Mouse (Mus musculus) hindbrain, embryonic 13.5 days (tissue): ENCODE data around the gene Slc24a2. TPM values are rescaled to one million over a fixed set of nuclear protein-coding genes. Genes with fewer than 3 reads are reported as not detected.

ENCODE experiments used
- ATAC-seq: fragments of 200-750 bp; cut with Nextera tagmentation; 2 replicates; pipeline ENCODE4 v1.8.0; 2017; ENCODE audit warnings: moderate TSS enrichment; ENCODE audit not compliant: low FRiP score
- H3K27ac ChIP-seq: fragments of 300-500 bp; sonication (generic); 2 replicates; pipeline ENCODE4 v1.5.1; 2015; ENCODE audit warnings: inconsistent platforms, mild to moderate bottlenecking, moderate library complexity
- H3K27me3 ChIP-seq: fragments of 300-500 bp; sonication (generic); 2 replicates; pipeline ENCODE4 v1.6.1; 2015; ENCODE audit warnings: mild to moderate bottlenecking, inconsistent platforms
- H3K36me3 ChIP-seq: fragments of 300-500 bp; sonication (generic); 2 replicates; pipeline ENCODE4 v1.6.1; 2015; ENCODE audit warnings: mild to moderate bottlenecking, inconsistent platforms
- H3K4me1 ChIP-seq: fragments of 300-500 bp; sonication (generic); replicated peaks from 2 replicates; pipeline ENCODE4 v1.6.1; 2015; ENCODE audit warnings: inconsistent platforms
- H3K4me2 ChIP-seq: fragments of 300-500 bp; sonication (generic); 2 replicates; pipeline ENCODE4 v1.6.1; 2015; ENCODE audit warnings: inconsistent platforms, mild to moderate bottlenecking, moderate library complexity
- H3K4me3 ChIP-seq: fragments of 300-500 bp; sonication (generic); 2 replicates; pipeline ENCODE4 v1.5.1; 2015; ENCODE audit warnings: mild to moderate bottlenecking, inconsistent platforms
- H3K9ac ChIP-seq: fragments of 300-500 bp; sonication (generic); 2 replicates; pipeline ENCODE4 v1.6.1; 2015; ENCODE audit warnings: mild to moderate bottlenecking, inconsistent platforms
- H3K9me3 ChIP-seq: fragments of 300-500 bp; sonication (generic); 2 replicates; pipeline ENCODE4 v1.6.1; 2016; ENCODE audit warnings: inconsistent platforms
- WGBS: fragments of 180-500 bp; shearing (Covaris S2); methylation state at CpG from one replicate; pipeline ENCODE4 v1.1.7; 2015; 5-methylcytosine and 5-hydroxymethylcytosine counted together
- polyA plus RNA-seq: library from polyadenylated mRNA; unstranded; fragments of >200 nt; fragmentation: Nextera tagmentation; extraction: Ambion mirVana; gene quantifications from 2 replicates; pipeline ENCODE4 v1.2.1, GENCODE M21; 2015

Gene Slc24a2
- polyA plus RNA-seq, 1 experiment from 2014 or later, result 2.7 TPM

DNA sequence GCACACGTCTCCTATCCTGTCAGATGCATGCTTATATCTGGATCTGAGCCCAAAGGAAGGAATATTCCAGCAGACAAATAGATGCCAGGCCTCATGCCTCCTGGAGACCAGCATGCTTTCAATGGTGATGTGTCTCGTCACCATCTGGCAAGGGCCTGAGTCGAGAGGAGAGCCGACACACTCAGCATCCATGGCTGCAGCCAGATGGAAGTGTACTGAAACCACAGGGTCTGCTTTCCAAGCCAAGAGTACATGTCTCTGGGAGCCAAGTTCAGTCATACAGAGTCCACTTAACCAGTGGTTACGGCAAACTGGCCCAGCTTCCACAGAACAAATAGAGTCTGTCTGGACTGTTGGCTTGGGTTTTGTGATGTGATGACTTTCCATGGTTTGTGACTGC lies 134.1 kb downstream of the Slc24a2 start:
- Histone ChIP-seq H3K4me1 (no peaks in the 10 kb centered on the region), H3K9me3 (no peaks in the 10 kb centered on the region), H3K27ac (no peak overlapping the region), H3K36me3 (no peaks in the 10 kb centered on the region), H3K9ac (no peak overlapping the region), H3K27me3 (no peaks in the 10 kb centered on the region), H3K4me3 (no peak overlapping the region), H3K4me2 (no peak overlapping the region)
- no peak for ATAC-seq
- 80% methylated on average over 5 of the region's 5 CpGs for WGBS

DNA sequence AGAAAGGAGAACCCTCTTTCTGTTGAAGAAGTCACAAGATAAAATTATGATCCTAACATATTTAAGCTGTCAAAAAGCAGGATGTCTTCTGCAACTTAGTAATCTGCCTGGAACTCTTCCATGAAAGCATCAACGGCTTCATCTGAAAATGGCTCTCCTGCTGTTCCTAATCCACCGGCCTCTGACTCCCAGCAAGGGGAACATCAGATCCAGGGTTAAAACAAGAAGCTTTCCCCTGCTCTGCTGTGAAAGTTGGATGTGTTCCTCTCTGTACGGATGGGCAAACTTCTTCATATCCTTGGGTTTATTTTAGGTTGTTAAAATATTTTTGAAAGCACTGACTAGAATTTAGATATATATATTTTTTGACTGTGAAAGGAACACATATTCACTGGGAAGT lies 136.7 kb downstream of the Slc24a2 start:
- H3K27ac ChIP-seq, result no peak overlapping the region
- H3K27me3 ChIP-seq, result no peaks in the 10 kb centered on the region
- H3K4me2 ChIP-seq, result no peak overlapping the region
- H3K4me3 ChIP-seq, result no peak overlapping the region
- H3K4me1 ChIP-seq, result no peaks in the 10 kb centered on the region; the same call in 1 of the 2 replicates
- H3K9ac ChIP-seq, result no peak overlapping the region
- no peaks in the 10 kb centered on the region for H3K9me3 ChIP-seq
- no peaks in the 10 kb centered on the region for H3K36me3 ChIP-seq
- 86% methylated on average over 3 of the region's 3 CpGs for WGBS
- no peak for ATAC-seq

DNA sequence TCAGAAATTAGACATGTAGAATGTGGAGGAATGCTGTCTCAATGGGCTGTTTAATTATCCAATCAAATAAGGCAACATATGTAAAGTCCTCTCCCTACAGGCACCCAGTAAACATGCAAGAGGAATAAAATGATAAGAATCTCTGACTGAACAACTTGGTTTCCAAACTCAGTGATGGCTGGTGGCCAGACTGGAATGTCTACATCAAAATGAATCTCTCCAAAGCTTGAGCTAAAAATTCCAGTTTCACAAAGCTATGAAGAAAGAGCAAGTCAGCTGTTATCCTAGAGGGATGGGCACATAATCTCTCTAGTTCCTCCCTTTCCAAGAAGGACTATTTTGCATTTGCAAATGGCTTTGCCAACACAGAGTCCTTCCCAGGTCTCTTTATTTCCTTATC lies 139.4 kb downstream of the Slc24a2 start:
- no peaks in the 10 kb centered on the region for H3K27me3 ChIP-seq

DNA sequence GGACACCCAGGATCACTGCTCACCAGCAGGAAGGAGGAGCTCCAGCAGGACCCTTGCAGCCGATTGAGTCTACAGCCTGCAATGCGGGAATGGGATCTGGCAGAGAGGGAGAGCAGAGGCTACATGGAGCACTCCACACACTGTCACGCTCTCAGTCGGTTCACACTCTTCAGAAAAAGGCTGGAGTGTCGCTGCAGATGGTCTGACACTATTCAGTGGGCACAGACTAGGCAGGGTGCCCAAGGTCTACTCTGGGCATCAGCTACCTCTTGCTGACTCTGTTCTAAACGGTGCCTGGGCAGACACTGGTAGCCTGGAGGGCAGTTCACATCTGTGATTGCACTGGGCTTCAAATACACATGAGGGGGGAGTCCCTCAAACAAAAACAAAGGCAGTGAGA lies 141.6 kb downstream of the Slc24a2 start:
- Histone ChIP-seq H3K36me3 (no peaks in the 10 kb centered on the region), H3K27me3 (no peaks in the 10 kb centered on the region), H3K4me1 (peaks cover 3% of the 10 kb centered on the region; the same call in 1 of the 2 replicates), H3K27ac (0 out of 2 replicates have a peak overlapping the region, but pooled peaks have one; percentile 0), H3K4me2 (no peak overlapping the region), H3K9me3 (no peaks in the 10 kb centered on the region), H3K4me3 (no peak overlapping the region), H3K9ac (no peak overlapping the region)
- WGBS, result 81% methylated on average over 6 of the region's 6 CpGs
- ATAC-seq, result 0 out of 2 replicates have a peak, but pooled peaks have one; percentile 52

More for the DNA sequence above, 139.4 kb downstream of the Slc24a2 start:
- Histone ChIP-seq H3K9me3 (no peaks in the 10 kb centered on the region), H3K36me3 (no peaks in the 10 kb centered on the region), H3K4me3 (no peak overlapping the region), H3K9ac (no peak overlapping the region), H3K27ac (no peak overlapping the region), H3K4me2 (no peak overlapping the region), H3K4me1 (peaks cover 3% of the 10 kb centered on the region; the same call in 1 of the 2 replicates)
- no peak for ATAC-seq

DNA sequence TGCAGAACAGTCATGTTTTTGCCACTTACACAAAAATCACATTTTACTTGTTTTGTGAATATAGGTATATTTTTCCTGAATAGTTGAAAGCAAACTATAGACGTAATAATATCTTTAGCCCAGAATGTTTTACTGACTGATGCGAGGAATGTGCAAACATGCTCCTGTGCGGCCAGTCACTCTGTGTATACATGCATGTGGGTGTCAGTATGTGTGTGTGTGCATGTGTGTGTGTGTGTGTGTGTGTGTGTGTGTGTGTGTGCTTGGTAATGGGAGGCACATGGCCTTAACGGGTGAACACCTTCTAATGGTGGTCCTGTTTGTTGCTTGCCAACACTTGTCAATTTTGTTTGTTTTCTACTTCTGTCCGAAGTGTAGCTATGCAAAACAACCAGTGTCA lies 142.7 kb downstream of the Slc24a2 start:
- H3K27ac ChIP-seq, result peak overlapping the region; percentile 45
- ATAC-seq, result no peak
- no peaks in the 10 kb centered on the region for H3K27me3 ChIP-seq
- no peaks in the 10 kb centered on the region for H3K9me3 ChIP-seq
- no peaks in the 10 kb centered on the region for H3K36me3 ChIP-seq
- H3K9ac ChIP-seq, result no peak overlapping the region
- WGBS, result 80% methylated on average over 5 of the region's 5 CpGs
- H3K4me2 ChIP-seq, result no peak overlapping the region
- no peak overlapping the region for H3K4me3 ChIP-seq
- peaks cover 3% of the 10 kb centered on the region; the same call in 1 of the 2 replicates for H3K4me1 ChIP-seq

DNA sequence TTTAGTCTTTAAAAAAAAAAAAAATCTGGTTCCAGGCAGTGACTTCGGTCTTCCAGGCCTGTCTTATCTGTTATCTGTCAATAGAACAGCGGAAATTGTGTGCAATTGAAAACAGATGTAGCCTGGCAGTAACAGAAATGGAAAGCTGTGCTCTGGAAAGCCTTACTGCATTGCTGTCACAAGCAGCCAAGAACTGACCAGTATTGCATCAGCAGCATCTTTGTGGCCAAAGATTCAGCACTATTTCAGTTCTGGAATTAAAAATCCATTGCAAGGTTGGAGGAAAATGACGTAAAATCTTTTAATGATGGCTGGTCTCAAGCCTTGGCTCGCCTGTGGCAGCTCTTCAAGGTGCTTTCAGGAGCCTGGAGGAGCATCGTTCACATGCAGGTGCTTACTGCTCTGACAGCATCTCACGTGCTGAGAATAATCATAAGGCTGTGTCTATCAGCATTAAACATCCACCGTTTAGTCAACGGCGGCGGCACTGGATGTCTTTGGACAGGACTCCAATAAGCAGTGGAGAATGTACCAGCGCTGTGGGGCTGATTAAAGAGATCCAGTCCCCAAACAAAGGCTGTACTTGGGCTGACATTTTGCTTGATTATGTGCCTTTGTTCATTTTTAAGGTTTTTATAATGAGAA lies 143.2 kb downstream of the Slc24a2 start:
- 62% methylated on average over 11 of the region's 11 CpGs for WGBS
- peak; percentile 69 for ATAC-seq
- Histone ChIP-seq H3K9me3 (no peaks in the 10 kb centered on the region), H3K4me1 (peaks cover 3% of the 10 kb centered on the region; the same call in 1 of the 2 replicates), H3K4me3 (no peak overlapping the region), H3K27me3 (no peaks in the 10 kb centered on the region), H3K36me3 (no peaks in the 10 kb centered on the region), H3K9ac (no peak overlapping the region), H3K4me2 (no peak overlapping the region), H3K27ac (peak overlapping the region; percentile 45)

DNA sequence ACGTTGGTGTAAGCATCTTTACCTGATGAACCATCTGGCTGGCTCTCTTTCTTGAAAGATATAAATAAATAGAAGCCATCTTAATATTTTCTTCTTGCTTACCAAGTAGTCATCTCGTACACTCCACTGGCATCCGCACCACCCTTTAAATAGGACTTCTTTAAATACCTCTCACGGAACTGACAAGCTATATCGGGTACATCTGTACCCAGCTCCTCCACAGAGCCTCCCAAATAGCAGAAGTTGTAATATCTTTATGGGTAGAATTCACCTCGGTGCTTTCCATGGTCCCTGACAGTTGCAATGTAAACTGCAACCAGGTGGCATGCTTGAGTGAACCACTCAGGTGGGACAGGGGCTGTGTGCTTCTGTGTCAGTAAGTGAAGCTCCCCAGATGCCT lies 149.0 kb downstream of the Slc24a2 start:
- no peak overlapping the region for H3K27ac ChIP-seq
- H3K4me1 ChIP-seq, result no peaks in the 10 kb centered on the region
- ATAC-seq, result no peak
- no peaks in the 10 kb centered on the region for H3K36me3 ChIP-seq
- H3K27me3 ChIP-seq, result no peaks in the 10 kb centered on the region
- 86% methylated on average over 6 of the region's 6 CpGs for WGBS
- H3K9ac ChIP-seq, result no peak overlapping the region
- no peak overlapping the region for H3K4me2 ChIP-seq
- no peaks in the 10 kb centered on the region for H3K9me3 ChIP-seq
- H3K4me3 ChIP-seq, result no peak overlapping the region

DNA sequence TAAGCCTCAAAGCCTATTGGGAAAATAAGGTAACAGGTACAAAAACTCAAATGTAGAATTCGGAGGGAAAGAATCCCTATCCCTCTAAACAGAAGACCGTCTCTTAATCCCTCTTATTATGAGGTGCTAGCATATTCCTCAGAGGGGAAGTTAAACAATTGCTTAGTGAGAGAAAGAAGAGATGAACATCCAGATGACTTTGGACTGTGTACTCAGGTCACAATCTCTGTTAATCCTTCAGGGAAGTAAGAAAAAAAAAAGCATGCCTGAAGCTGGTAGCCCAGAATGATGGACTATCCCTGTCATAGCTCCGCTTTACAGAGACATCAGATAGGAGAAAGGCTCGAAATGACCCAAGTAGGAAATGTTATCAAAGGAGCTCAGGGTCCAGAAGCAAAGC lies 151.0 kb downstream of the Slc24a2 start:
- Histone ChIP-seq H3K9ac (no peak overlapping the region), H3K36me3 (no peaks in the 10 kb centered on the region), H3K9me3 (no peaks in the 10 kb centered on the region), H3K27ac (no peak overlapping the region), H3K27me3 (no peaks in the 10 kb centered on the region), H3K4me1 (no peaks in the 10 kb centered on the region), H3K4me2 (no peak overlapping the region), H3K4me3 (no peak overlapping the region)
- WGBS, result 81% methylated on average over 4 of the region's 4 CpGs
- ATAC-seq, result no peak

DNA sequence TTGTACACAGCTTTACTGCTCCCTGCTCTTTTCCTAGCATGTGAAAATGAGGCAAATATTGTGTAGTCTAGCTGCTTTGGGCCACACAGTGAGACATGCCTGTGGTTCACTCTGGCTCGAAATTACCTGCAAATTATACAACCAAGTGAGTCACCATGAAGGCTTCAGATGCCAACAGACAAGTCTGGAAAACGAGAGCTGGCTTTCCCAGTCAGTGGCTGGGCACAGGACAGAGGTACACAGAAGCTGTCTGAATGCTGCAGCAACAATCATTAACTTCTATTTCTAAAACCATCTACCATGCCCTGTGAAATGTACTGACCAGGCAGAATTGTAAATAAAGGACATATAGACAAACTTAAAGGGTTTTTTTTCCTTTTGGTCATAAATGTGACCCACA lies 151.6 kb downstream of the Slc24a2 start:
- 57% methylated on average over 2 of the region's 2 CpGs for WGBS
- H3K9ac ChIP-seq, result no peak overlapping the region

DNA sequence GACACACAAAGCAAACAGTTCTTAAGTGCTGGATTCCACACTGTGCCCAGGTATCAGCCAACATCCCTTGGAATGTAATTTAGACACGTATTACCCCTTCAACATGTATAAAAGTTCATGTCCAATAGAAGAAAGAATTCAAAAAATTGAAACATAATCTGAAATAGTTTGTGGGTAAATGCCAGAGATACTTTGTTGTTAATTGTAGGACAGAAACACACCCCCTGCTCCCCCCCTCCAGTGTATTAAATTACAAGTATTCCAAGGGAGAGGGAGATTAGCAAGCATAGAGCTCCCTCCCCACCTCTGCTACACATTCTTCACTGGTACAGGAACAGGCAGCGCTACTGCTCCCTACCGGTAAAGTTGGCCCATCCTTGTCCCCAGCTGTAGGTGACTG lies 154.5 kb downstream of the Slc24a2 start:
- no peak overlapping the region for H3K4me2 ChIP-seq
- no peak for ATAC-seq
- 63% methylated on average over 3 of the region's 3 CpGs for WGBS
- no peaks in the 10 kb centered on the region for H3K36me3 ChIP-seq
- H3K27ac ChIP-seq, result no peak overlapping the region
- no peak overlapping the region for H3K9ac ChIP-seq
- H3K27me3 ChIP-seq, result no peaks in the 10 kb centered on the region
- H3K9me3 ChIP-seq, result no peaks in the 10 kb centered on the region
- no peaks in the 10 kb centered on the region for H3K4me1 ChIP-seq
- no peak overlapping the region for H3K4me3 ChIP-seq

More for the DNA sequence above, 151.6 kb downstream of the Slc24a2 start:
- Histone ChIP-seq H3K4me3 (no peak overlapping the region), H3K9me3 (no peaks in the 10 kb centered on the region), H3K27ac (no peak overlapping the region), H3K36me3 (no peaks in the 10 kb centered on the region), H3K4me1 (no peaks in the 10 kb centered on the region), H3K27me3 (no peaks in the 10 kb centered on the region), H3K4me2 (no peak overlapping the region)
- no peak for ATAC-seq

DNA sequence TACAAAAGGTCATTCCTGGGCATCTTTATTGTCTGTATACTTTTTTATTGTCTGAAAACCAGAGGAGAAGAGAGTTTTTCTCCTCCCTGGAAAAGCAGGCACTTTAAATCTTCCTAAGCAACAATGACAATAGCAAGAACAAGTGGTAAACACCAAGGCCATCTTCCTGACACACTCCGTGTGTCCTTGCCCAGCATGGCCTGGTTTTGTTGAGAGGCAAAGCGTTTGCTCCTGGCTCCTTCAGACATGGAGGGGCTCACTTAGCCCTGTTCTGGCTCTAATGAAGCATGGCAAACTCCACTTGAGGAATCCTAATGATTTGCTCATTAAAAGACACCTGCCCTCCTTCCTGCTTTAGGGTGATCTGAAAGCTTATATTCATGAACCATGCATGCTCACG lies 162.2 kb downstream of the Slc24a2 start:
- Histone ChIP-seq H3K9me3 (no peaks in the 10 kb centered on the region), H3K27ac (no peak overlapping the region), H3K9ac (no peak overlapping the region), H3K36me3 (no peaks in the 10 kb centered on the region), H3K27me3 (no peaks in the 10 kb centered on the region), H3K4me1 (no peaks in the 10 kb centered on the region), H3K4me2 (no peak overlapping the region), H3K4me3 (no peak overlapping the region)
- 71% methylated on average over 3 of the region's 3 CpGs for WGBS
- ATAC-seq, result no peak

DNA sequence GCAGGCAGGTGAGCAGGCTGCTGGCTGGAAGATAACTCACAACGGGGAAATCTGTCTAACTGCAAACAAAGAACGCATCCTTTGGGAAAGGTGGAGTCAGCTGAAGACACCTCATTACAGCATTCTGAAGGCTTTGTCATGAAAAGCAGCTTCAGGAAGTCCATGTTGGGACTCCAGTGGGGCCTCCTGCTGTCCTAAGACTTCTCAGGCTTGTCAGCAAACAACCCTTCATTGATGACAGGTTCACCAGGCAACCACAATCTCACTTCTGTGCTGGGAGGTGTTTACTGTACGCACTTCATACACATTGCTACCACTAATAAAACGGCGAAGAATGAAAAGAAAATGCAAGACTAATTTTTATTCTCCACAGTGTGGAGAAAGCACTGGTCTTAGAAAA lies 165.1 kb downstream of the Slc24a2 start:
- Histone ChIP-seq H3K27me3 (no peaks in the 10 kb centered on the region), H3K27ac (no peak overlapping the region), H3K36me3 (no peaks in the 10 kb centered on the region), H3K4me2 (no peak overlapping the region), H3K9ac (no peak overlapping the region), H3K9me3 (no peaks in the 10 kb centered on the region), H3K4me3 (no peak overlapping the region), H3K4me1 (peaks cover 14% of the 10 kb centered on the region; the same call in 1 of the 2 replicates)
- WGBS, result 81% methylated on average over 5 of the region's 5 CpGs
- ATAC-seq, result no peak

DNA sequence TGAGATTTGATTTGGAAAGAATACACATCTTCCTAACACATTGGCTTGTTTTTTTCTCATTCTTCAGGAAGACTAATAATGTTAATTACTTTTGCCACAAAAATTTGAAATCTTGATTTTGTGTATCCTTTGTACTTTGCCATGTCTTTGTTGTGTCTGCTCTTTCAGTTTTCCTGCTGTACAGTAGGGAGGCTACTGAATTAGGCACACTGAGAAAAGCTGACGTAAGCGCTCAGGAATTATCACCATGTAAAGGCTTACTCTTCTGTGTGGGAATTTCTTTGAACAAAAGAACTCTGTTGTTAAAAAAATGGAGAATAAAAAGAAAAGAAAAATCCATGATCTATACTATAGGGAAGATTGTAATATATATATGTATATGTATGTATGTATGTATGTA lies 165.7 kb downstream of the Slc24a2 start:
- Histone ChIP-seq H3K9ac (no peak overlapping the region), H3K27ac (no peak overlapping the region), H3K4me1 (peaks cover 14% of the 10 kb centered on the region; the same call in 1 of the 2 replicates), H3K4me3 (no peak overlapping the region), H3K36me3 (no peaks in the 10 kb centered on the region), H3K4me2 (no peak overlapping the region), H3K9me3 (no peaks in the 10 kb centered on the region), H3K27me3 (no peaks in the 10 kb centered on the region)
- WGBS, result 88% methylated on average over 2 of the region's 2 CpGs
- no peak for ATAC-seq
